ENCODE assay signal across 29 mouse cellular contexts in genomic region chr7:49689546-49689945, GRCm38 (mm10). TPM values are rescaled to one million over a fixed set of nuclear protein-coding genes. Genes with fewer than 3 reads are reported as not detected.
A peak's percentile ranks its signal among the peaks of the same experiment; 100 is the strongest.
DNase-seq lines count a peak whose midpoint lies in the region; ATAC-seq and TF ChIP-seq lines count a peak whose summit lies in the region.
"Had no signal": no experiment of that assay in that cellular context is flagged by ENCODE, and none has a peak within 500 bp of the region (broad histone marks: within the 10 kb centered on the region; RNA-seq: fewer than 3 reads in every experiment).

No protein-coding gene starts in this region.

- DNase-seq in lung, postnatal 14 days = no peak
- DNase-seq in ES-E14 (ENCODE audit: low read depth, low spot score) (no peak), ZHBTc4 (ENCODE audit: low read depth, low spot score) (peak; percentile 58)
- DNase-seq in right cerebral cortex, postnatal 36 days (ENCODE audit: low spot score in 2 of 2) = no peak
- no peak for DNase-seq in left cerebral cortex, postnatal 10 days (ENCODE audit: extremely low spot score in 1 of 2, low spot score in 2 of 2)
- no peak for DNase-seq in left cerebral cortex, postnatal 36 days (ENCODE audit: low spot score in 2 of 2)
- DNase-seq: adrenal gland, adult 8-10 months; adrenal gland, postnatal 25 days; cerebellum, adult 11-12 months; cerebellum, adult 8-10 months; cerebellum, postnatal 14 days; gastrocnemius, postnatal 25 days; heart, adult 18-20 months; heart, postnatal 14 days; heart, postnatal 4 days had no signal

- ATAC-seq in lung, embryonic 16.5 days (ENCODE audit: low read depth) = no peak
- ATAC-seq: activated CD4-positive, CD25-positive, alpha-beta regulatory T cell, adult 4 months; CD4-positive, CD25-positive, alpha-beta regulatory T cell, adult 4 months; forebrain, embryonic 15.5 days; intestine, embryonic 15.5 days; Patski had no signal

- 46% methylated on average over 6 of the region's 6 CpGs for whole genome bisulfite sequencing in lung, embryonic 16.5 days

- no peaks in the 10 kb centered on the region for H3K36me3 ChIP-seq in lung, embryonic 16.5 days (ENCODE audit: control insufficient read depth, insufficient read depth, low read length)
- H3K36me3 ChIP-seq in ES-Bruce4 (ENCODE audit: control insufficient read depth, insufficient read depth, low read length, poor library complexity, severe bottlenecking) (no peaks in the 10 kb centered on the region), ES-E14 (ENCODE audit: control insufficient read depth, insufficient read depth, low read length, poor library complexity, severe bottlenecking) (no peaks in the 10 kb centered on the region)
- H3K36me3 ChIP-seq: forebrain, embryonic 10.5 days; forebrain, embryonic 15.5 days; heart, embryonic 13.5 days; hindbrain, embryonic 15.5 days; intestine, embryonic 15.5 days had no signal

- intact Hi-C loops in left cerebral cortex, postnatal 10 days (cut with DNase I) = no loop called here
- intact Hi-C loops in left cerebral cortex, postnatal 36 days (cut with DNase I) = no loop called here

- no peak for TF ChIP-seq CTCF in ES-Bruce4 (IDR thresholded peaks at IDR 0.05; ENCODE audit: low read depth, low read length)

- H3K4me2 ChIP-seq in lung, embryonic 16.5 days (ENCODE audit: low read depth, low read length) = 0 out of 2 replicates have a peak overlapping the region, but pooled peaks have one; percentile 42
- H3K4me2 ChIP-seq: forebrain, embryonic 15.5 days; heart, embryonic 13.5 days; hindbrain, embryonic 15.5 days; intestine, embryonic 15.5 days had no signal

- no peak for TF ChIP-seq EP300 in ES-Bruce4 (IDR thresholded peaks at IDR 0.05; ENCODE audit: insufficient read depth, low read depth, low read length)

- in situ Hi-C loops in ES-E14 (cut with MboI; ENCODE audit: low sequenced_read_pairs in 2 of 2, unreplicated experiment in 2 of 2) = no loop called here

- no peak overlapping the region for H3K4me3 ChIP-seq in lung, embryonic 16.5 days (ENCODE audit: low read length)
- H3K4me3 ChIP-seq in ES-Bruce4 (ENCODE audit: low read depth, low read length) (no peak overlapping the region), ES-E14 (ENCODE audit: insufficient read depth in 1 of 2, low read depth in 1 of 2, low read length in 2 of 2, poor library complexity in 1 of 2, severe bottlenecking in 1 of 2) (peak overlapping the region; percentile 41 to 62; a peak in 3 of 4 replicates)
- H3K4me3 ChIP-seq: forebrain, embryonic 10.5 days; forebrain, embryonic 15.5 days; heart, embryonic 13.5 days; hindbrain, embryonic 15.5 days; intestine, embryonic 15.5 days had no signal

- H3K9me3 ChIP-seq in lung, embryonic 16.5 days (ENCODE audit: control insufficient read depth, low read length) = no peaks in the 10 kb centered on the region
- H3K9me3 ChIP-seq in ES-Bruce4 (replicated peaks; ENCODE audit: control insufficient read depth, insufficient read depth, low read length, poor library complexity, severe bottlenecking) = no peaks in the 10 kb centered on the region
- no peaks in the 10 kb centered on the region for H3K9me3 ChIP-seq in ES-E14 (ENCODE audit: control insufficient read depth, insufficient read depth, low read depth, low read length)
- H3K9me3 ChIP-seq: forebrain, embryonic 10.5 days; forebrain, embryonic 15.5 days; heart, embryonic 13.5 days; hindbrain, embryonic 15.5 days; intestine, embryonic 15.5 days had no signal

- H3K27ac ChIP-seq in lung, embryonic 16.5 days (ENCODE audit: low read length) = no peak overlapping the region
- H3K27ac ChIP-seq in ES-Bruce4 (ENCODE audit: insufficient read depth, low read length) = peak overlapping the region; percentile 70; the same call in 1 of the 2 replicates
- H3K27ac ChIP-seq in ES-E14 (ENCODE audit: insufficient read depth, low read depth, low read length, poor library complexity, severe bottlenecking) = peak overlapping the region; percentile 30; the same call in 1 of the 2 replicates
- H3K27ac ChIP-seq: forebrain, embryonic 10.5 days; forebrain, embryonic 15.5 days; heart, embryonic 13.5 days; hindbrain, embryonic 15.5 days; intestine, embryonic 15.5 days had no signal

- H3K4me1 ChIP-seq in lung, embryonic 16.5 days (replicated peaks; ENCODE audit: control insufficient read depth, insufficient read depth, low read length) = peaks cover 21% of the 10 kb centered on the region
- H3K4me1 ChIP-seq in ES-Bruce4 (ENCODE audit: control insufficient read depth, insufficient read depth, low read length) (peaks cover 3% of the 10 kb centered on the region), ES-E14 (ENCODE audit: control insufficient read depth in 2 of 2, insufficient read depth in 2 of 2, low read length in 2 of 2, poor library complexity in 1 of 2) (peaks cover 3 to 12% of the 10 kb centered on the region in 2 experiments; a peak in 2 of 4 replicates)
- H3K4me1 ChIP-seq: hindbrain, embryonic 15.5 days had no signal

- TF ChIP-seq POLR2A in ES-Bruce4 (IDR thresholded peaks at IDR 0.05; ENCODE audit: insufficient read depth, low read length) = no peak

- H3K9ac ChIP-seq in lung, embryonic 16.5 days (ENCODE audit: low read length) = no peak overlapping the region
- H3K9ac ChIP-seq in ES-Bruce4 (ENCODE audit: low read depth, poor library complexity, severe bottlenecking) = no peak overlapping the region
- no peak overlapping the region for H3K9ac ChIP-seq in ES-E14 (ENCODE audit: insufficient read depth, low read depth, low read length, poor library complexity, severe bottlenecking)
- H3K9ac ChIP-seq: forebrain, embryonic 15.5 days; heart, embryonic 13.5 days; hindbrain, embryonic 15.5 days; intestine, embryonic 15.5 days had no signal

- H3K27me3 ChIP-seq in lung, embryonic 16.5 days (ENCODE audit: control insufficient read depth, insufficient read depth, low read depth, low read length) = peaks cover 8% of the 10 kb centered on the region
- H3K27me3 ChIP-seq in ES-Bruce4 (ENCODE audit: control insufficient read depth, insufficient read depth, low read length, poor library complexity, severe bottlenecking) = no peaks in the 10 kb centered on the region

TF ChIP-seq in ES-E14, 5 proteins besides CTCF, POLR2A, EP300 and RAD21:
- no peak for TF ChIP-seq ZC3H11A (IDR thresholded peaks at IDR 0.05; ENCODE audit: borderline replicate concordance, low read depth, low read length)
- no peak for TF ChIP-seq CHD2 (IDR thresholded peaks at IDR 0.05; ENCODE audit: low read depth, low read length)
- TF ChIP-seq MAFK (IDR thresholded peaks at IDR 0.05; ENCODE audit: insufficient read depth, low read depth, low read length) = no peak
- TF ChIP-seq HCFC1 (IDR thresholded peaks at IDR 0.05; ENCODE audit: borderline replicate concordance, insufficient read depth, low read length) = no peak
- TF ChIP-seq ZNF384 (IDR thresholded peaks at IDR 0.05; ENCODE audit: low read depth, low read length) = no peak

RNA-seq across cellular contexts. Expression of gene Dbx1, which starts 52.9 kb away (rescaled TPM):
- not detected in 2 replicates for polyA plus RNA-seq in lung, embryonic 16.5 days (2015; fragmentation: Nextera tagmentation; extraction: Ambion mirVana)
- not detected in 2 replicates for polyA plus RNA-seq in ES-Bruce4 (2011; ENCODE audit: insufficient read depth, insufficient read length, low read depth, missing spikeins)
- total RNA-seq in ES-E14 (2012; rRNA removed) = not detected in 2 replicates
- total RNA-seq in left cerebral cortex, postnatal 10 days (2021) = not detected
- not detected for total RNA-seq in left cerebral cortex, postnatal 36 days (2021)
- total RNA-seq: adrenal gland, adult 8-10 months; adrenal gland, postnatal 25 days; gastrocnemius, adult 8-10 months; gastrocnemius, postnatal 25 days; heart, adult 18-20 months; heart, postnatal 14 days; heart, postnatal 4 days had no signal
- polyA plus RNA-seq: activated CD4-positive, CD25-positive, alpha-beta regulatory T cell, adult 4 months; C2C12; CD4-positive, CD25-positive, alpha-beta regulatory T cell, adult 4 months; gonadal fat pad, adult 2 months; heart, embryonic 13.5 days; heart, embryonic 16.5 days; intestine, embryonic 15.5 days; Patski had no signal

Comparison
In these comparisons a context has a peak if more than half of its experiments do, and no peak if none do; other contexts are left out.
1. H3K4me3 ChIP-seq: peak in ES-E14 (2 of 2); none in lung, embryonic 16.5 days (single experiment) and ES-Bruce4 (single experiment).